Mouse (Mus musculus) WW6 (cell line): ENCODE data around the gene Cmtm1.
"Not testable (repeated sequence)": the region's sequence is repeated elsewhere in the genome, so short reads cannot be mapped to it uniquely, and the experiment has no call there.

Source experiments
- DNase-seq: peaks from one replicate; pipeline ENCODE4 v3.0.0-alpha.2; 2013; ENCODE audit warnings: low read depth, low spot score

Cmtm1 gene

DNA sequence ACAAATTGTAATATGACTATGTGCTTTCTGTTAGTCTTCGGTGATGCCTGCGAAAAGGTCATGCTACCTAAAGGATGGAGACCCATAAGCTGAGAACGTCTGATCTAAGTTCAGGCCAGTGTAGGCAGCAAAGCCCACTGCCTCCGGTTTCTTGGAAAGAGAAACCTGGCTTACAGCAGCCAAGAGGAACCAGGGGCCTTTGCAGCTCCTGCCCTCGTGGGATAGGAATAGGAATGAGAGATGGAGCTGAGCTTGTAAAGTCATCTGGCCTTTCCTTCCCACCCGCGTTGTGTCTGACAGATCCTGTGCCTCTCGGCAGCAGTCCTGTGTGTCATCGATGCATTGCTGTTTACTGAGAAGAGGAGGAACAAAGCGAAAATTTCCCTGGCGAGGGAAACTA is 11.3 kb upstream of the Cmtm1 start, which contains the start of gene Gm11020:
Gm11020 (plus strand) TSS at position 301 of the 400 bp plus-strand sequence.
- DNase-seq = not testable (repeated sequence)

DNA sequence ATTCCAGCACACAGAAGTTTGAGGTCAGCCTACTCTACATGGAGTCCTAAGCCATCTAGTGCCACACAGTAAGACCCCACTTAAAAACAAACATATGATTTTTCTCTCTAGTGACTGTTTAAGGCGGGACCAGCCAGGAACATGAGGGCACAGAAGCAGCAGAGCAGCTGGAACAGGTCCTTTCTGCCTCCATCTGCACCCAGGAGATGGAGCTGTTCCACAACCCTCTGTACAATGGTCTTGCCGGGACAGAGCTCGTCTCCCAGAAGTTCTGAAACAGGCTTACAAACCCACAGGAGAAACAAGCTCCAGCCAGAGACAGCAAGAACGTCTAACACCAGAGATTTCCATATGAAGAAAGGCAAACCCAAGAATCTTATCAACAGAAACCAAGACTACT is 3.4 kb upstream of the Cmtm1 start:
- DNase-seq = no peak

DNA sequence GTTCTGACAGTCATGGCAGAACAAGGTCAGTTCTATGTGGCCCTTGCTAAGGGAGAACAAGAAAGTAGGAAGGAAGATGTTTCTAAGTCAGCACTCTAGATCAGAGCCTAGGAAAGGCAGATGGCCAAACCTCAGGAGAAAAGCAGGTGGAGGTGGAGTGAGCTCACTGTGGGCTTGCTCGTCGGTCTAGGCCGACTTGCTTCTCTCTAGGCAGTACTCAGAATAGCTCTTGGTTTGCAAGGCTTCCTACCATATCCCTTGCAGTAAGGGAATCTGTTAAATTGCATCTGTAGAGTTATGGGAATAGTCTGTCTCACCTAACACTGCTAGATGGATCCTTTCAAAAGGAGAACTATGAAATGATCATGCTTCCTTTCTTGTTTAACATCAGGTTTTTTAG is 2.1 kb upstream of the Cmtm1 start:
- DNase-seq = not testable (repeated sequence)

DNA sequence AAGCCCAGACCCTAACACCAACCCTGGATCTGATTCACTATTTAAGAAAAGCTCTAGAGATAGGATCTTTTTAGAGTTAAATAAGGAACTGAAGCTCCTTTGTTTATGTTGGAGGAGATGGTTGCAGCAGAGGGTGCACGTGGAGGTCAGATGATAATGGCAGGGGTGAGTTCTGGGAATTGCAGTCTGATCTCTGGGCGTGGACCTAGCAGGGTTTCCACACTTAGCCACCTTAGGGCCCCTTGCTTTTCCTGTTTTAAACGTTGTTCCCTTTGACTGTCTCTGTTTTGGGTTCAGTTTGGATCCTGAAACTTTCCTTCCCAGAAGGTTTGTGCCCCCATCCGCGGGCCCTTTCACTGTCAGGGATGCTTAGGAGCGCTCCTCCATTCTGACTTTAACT is 1.6 kb downstream of the Cmtm1 start:
- DNase-seq = not testable (repeated sequence)

- no peak for DNase-seq
These were observed 5.0 kb downstream of the Cmtm1 start for GRCm38 (mm10) chr8:104304962-104305361.

- not testable (repeated sequence) for DNase-seq
These were observed 7.4 kb downstream of the Cmtm1 start for GRCm38 (mm10) chr8:104302536-104302935.

- not testable (repeated sequence) for DNase-seq
These were observed 8.4 kb downstream of the Cmtm1 start for GRCm38 (mm10) chr8:104301577-104301976.

GRCm38 (mm10) chr8:104294396-104294795 is 15.5 kb downstream of the Cmtm1 start:
- DNase-seq = no peak

DNA sequence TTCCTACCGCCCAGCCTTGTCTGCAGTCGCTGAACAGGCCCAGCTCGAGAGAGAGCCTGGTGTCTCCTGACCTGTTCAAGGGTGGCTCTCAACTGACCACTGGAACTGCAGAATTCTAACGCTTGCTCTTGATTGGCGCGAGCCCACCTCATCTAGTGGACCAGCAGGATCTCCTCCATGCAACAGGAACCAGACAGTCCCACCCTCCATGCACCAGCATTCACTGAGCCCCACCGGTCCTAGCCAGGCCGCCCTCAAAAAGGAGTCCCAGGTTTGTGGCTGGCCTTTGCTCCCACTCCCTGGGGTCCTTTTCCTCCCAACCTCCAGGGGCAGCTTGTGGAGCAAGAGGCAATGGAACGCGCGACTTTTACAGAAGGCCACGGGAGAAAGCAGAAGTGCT is 16.9 kb downstream of the Cmtm1 start, which contains the start of gene Cmtm2a:
Cmtm2a (minus strand) TSS at position 101 of the 400 bp plus-strand sequence.
- not testable (repeated sequence) for DNase-seq

- no peak for DNase-seq
These were observed 41.0 kb downstream of the Cmtm1 start for GRCm38 (mm10) chr8:104268937-104269440.

- DNase-seq = no peak
These were observed 41.6 kb downstream of the Cmtm1 start for GRCm38 (mm10) chr8:104268368-104268767.

- DNase-seq = not testable (repeated sequence)
These were observed 45.5 kb downstream of the Cmtm1 start for GRCm38 (mm10) chr8:104264271-104264935.

DNA sequence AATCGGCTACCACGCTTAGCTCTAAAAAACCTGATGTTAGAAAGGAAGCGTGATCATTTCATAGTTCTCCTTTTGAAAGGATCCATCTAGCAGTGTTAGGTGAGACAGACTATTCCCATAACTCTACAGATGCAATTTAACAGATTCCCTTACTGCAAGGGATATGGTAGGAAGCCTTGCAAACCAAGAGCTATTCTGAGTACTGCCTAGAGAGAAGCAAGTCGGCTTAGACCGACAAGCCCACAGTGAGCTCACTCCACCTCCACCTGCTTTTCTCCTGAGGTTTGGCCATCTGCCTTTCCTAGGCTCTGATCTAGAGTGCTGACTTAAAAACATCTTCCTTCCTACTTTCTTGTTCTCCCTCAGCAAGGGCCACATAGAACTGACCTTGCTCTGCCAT is 48.1 kb downstream of the Cmtm1 start:
- DNase-seq = not testable (repeated sequence)

GRCm38 (mm10) chr8:104253016-104253415 is 56.9 kb downstream of the Cmtm1 start:
- no peak for DNase-seq

- DNase-seq = no peak
These were observed 58.5 kb downstream of the Cmtm1 start for GRCm38 (mm10) chr8:104251461-104251860.

GRCm38 (mm10) chr8:104250439-104251367 is 59.2 kb downstream of the Cmtm1 start, which contains the start of gene Cklf:
Gene Cklf, plus strand, starts transcription at chr8:104250861.
- peak; percentile 96 for DNase-seq

GRCm38 (mm10) chr8:104249442-104249996 is 60.4 kb downstream of the Cmtm1 start:
- no peak for DNase-seq

DNA sequence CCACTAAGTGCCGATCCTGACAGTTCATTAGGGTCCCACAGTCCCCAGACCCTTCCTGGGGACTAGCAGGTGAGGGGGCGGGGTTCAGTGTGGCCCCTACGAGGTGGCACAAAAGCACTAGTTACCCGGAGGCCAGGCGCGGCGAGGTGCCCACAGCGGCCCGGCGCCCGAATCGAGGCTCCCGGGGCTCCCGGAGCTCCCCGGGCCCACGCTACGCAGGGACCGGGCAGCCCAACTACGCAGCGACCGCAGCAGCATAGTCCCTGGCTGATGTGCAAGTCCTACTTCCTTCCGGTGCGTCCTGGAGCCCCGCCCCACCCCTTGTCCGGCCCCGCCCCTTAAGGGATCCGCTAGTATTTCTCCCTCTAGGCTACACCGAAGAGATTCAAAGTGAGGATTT is 61.7 kb downstream of the Cmtm1 start, which contains the start of gene Tk2:
Tk2 (minus strand) TSS at position 283 of the 400 bp plus-strand sequence.
- DNase-seq = peak; percentile 65

DNA sequence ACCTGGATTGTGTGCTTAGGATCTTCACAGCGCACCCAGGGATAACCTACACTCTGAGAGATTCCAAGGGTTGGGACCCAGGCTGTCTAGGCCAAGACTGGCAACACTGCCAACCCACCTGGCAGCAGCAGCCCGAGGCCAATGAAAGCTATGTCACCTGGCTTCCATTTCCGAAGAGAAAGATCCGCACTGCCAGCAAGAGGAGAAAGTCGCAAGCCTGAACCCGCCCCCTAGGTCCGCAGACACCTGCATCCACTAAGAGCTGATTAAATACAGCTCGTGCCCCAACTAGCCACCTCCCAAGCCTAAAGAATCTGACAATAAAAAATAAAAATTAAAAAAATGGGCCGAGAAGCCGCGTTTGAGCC is 62.1 kb downstream of the Cmtm1 start:
- DNase-seq = no peak

- DNase-seq = no peak
These were observed 62.7 kb downstream of the Cmtm1 start for GRCm38 (mm10) chr8:104247054-104247907.

- DNase-seq = no peak
These were observed 63.3 kb downstream of the Cmtm1 start for GRCm38 (mm10) chr8:104246621-104247020.
